Mouse (Mus musculus): ENCODE measurements around the gene Fxyd7.
A peak's percentile ranks its signal among the peaks of the same experiment; 100 is the strongest.

Fxyd7 gene

GRCm38 (mm10) chr7:31007775-31008174 lies 43.5 kb downstream of the Fxyd7 start:
- DNase-seq (ENCODE audit: low spot score in 2 of 2), result no peak

- peak in 1 of 2 experiments; percentile 18 for DNase-seq (ENCODE audit: low spot score in 2 of 2)
These were observed 48.6 kb downstream of the Fxyd7 start for GRCm38 (mm10) chr7:31002650-31003049.

GRCm38 (mm10) chr7:31000505-31001020 lies 50.7 kb downstream of the Fxyd7 start:
- peak; percentile 40 to 42 for DNase-seq (ENCODE audit: low spot score in 2 of 2)

GRCm38 (mm10) chr7:30996491-30996890 lies 54.8 kb downstream of the Fxyd7 start:
- DNase-seq (ENCODE audit: low spot score in 2 of 2), result no peak

GRCm38 (mm10) chr7:30993986-30994385 lies 57.3 kb downstream of the Fxyd7 start:
- DNase-seq (ENCODE audit: low spot score in 2 of 2), result no peak

Measured in urinary bladder, postnatal 36 days (tissue).